Mouse (Mus musculus) kidney, postnatal 4 days (tissue): ENCODE data around the gene Prune2.
A peak's percentile ranks its signal among the peaks of the same experiment; 100 is the strongest.

ENCODE experiments used
- DNase-seq, 2 experiments: peaks; one replicate each; pipeline ENCODE4 v3.0.0; 2021; ENCODE audit warnings: mixed read lengths in 2 of 2

Gene Prune2

DNA sequence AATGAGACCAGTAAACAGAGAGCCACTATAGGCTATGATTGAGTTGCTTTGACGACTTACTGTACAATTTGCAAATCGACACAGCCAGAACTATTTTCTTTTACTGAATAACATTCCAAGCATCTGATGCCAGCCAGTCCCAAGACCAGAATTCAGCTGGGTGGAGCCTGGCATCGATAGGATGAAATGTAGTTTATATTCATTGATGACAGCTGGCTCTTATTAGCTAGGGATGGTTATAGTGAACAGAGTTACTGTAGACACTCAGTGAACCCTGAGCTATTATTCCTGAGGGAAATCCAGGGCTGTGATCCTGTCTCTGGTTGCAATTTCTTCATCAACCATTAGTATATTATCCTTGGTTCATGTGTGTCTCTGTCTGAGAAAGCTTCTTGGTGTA, 254.6 kb downstream of the Prune2 start:
- DNase-seq, result no peak

DNA sequence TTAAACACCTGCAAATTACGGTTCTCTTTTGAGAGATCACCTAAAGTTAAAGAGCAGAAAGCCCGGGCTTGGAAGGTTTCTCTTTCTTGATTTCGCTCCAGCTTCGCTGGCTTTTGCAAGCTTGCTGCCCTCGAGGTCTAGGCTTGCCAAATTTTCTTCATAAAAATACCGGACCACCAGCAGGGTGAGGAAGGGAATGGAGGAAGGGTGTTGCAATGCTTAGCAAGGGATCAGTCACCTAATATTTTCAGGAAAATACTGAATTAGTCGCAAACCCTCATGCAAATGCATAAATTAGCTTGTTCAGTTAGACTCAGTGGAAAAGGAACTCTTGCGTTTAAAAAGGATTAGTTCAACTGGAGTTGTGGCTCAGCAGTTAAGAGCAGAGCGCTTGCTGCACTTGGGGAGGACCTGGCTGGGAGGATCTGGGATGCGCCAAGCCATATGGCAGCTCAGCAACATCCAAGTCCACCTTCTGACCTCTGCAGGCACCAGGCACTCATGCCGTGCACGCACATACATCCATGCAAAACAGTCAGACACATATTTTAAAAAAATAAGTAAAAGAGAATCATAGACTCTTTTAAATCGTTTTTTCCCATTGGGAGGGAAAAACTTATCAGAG, 259.1 kb downstream of the Prune2 start:
- DNase-seq, result no peak

DNA sequence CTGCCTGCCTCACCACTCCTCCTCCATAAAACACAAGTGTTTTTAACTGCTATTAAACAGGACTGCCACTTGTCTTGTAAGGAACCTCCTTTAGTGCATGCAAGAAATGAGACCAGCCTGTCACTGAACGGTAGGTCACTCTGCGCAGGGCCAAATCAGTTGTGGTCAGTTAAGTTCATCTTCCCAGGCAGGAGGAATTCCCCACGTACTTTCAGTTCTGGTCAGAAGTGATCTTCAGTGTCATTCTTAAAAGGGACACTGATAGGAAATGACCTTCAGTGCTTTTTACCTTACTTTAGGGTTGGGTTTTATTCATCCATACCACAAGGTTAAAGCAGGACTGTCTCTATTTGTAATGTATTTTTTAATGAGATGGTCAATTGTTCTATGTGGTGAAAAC, 262.3 kb downstream of the Prune2 start:
- DNase-seq, result no peak

DNA sequence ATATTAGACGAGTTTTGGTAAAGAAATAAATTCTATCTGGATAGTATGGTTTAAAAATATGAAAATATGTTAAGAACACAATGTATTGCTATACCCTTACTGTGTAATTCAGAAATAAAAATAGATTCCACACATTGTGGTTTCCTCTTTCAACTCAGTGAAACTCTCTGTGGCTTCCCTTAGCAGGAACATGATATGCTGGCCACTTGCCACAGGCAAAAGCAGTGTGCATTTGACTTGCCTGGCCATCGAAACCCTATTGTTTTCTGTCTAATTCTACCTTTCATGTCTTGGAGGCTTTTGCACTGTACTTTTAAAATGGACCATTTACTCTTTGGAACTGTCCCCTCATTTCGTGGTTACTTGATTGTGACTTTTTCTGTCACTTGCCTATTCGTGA, 267.9 kb downstream of the Prune2 start:
- no peak for DNase-seq

DNA sequence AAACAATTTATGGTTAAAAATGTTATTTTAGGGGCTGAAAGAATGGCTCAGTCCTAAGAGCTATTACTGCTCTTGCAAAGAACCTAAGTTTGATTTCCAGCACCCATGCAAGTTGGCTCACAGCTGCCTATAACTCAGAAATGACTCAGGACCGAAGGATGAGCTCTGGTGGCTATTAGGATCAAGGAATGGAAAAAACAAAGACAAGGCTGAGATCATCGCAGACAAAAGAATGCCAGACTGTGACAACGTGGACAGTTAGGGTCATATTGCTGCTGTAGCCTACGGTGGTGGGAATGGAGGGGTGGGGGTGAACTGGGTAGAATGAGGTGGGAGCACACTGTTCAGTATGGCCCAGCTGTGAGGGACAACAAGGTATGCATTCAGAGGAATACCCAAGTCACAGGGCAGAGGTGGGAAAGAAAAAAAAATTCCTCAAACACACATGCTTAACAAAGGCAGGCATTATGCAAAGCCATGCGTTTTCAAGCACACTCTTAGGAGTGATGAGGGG, 269.7 kb downstream of the Prune2 start:
- DNase-seq, result no peak

DNA sequence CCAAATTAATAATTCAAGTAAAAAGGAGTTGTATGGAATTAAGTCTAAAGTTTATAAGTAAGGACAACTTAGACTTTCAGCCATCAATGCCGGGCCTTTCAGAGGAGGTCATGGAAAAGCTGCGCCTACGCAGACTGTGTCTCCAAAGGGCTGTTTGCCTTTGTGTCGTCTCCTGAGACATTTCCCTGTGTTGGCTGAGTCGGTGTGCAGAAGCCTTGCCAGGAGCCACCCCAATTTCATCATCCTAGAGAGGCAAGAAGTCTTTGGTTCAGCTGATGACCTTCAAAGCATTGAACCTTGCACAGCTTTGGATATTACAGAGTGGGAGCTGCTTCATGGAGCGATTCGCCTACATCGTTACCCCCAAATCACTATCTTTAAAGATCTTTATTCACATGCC, 270.2 kb downstream of the Prune2 start:
- DNase-seq, result no peak

DNA sequence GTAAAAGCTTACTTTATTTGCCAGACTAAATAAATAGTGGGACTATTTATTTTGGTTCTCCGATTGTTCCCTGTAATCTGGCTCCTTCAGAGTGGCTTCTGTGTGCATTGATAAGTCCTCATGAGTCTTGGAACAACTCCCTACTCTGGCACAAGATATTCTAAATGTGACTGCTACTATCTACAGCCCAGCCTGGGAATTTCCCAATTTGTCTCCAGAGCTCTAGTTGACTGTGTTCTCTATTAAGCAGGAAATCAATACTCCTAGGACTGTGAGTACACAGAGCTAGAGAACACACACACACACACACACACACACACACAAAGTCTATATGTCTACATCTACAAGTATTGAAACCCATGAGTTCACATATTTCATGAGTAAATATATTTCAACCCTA, 274.1 kb downstream of the Prune2 start:
- DNase-seq, result no peak

DNA sequence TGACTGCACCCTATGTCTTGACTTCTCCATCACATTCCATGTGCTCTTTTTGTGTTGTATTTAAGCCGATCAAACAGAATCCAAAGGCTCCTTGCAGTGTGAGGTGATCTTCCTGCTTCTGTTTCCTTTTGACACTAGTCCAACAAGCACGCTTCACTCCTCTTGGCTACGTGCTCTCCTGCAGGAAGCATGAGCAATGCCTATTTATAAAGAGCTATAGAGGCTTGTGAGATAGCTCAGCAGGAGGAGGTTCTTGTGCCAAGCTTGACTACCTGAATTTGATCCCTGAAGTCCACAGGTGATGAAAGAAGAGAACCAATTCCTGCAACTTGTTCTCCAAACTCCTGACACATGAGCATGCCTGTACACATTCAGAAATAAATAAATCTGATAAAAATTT, 282.6 kb downstream of the Prune2 start:
- DNase-seq, result no peak

DNA sequence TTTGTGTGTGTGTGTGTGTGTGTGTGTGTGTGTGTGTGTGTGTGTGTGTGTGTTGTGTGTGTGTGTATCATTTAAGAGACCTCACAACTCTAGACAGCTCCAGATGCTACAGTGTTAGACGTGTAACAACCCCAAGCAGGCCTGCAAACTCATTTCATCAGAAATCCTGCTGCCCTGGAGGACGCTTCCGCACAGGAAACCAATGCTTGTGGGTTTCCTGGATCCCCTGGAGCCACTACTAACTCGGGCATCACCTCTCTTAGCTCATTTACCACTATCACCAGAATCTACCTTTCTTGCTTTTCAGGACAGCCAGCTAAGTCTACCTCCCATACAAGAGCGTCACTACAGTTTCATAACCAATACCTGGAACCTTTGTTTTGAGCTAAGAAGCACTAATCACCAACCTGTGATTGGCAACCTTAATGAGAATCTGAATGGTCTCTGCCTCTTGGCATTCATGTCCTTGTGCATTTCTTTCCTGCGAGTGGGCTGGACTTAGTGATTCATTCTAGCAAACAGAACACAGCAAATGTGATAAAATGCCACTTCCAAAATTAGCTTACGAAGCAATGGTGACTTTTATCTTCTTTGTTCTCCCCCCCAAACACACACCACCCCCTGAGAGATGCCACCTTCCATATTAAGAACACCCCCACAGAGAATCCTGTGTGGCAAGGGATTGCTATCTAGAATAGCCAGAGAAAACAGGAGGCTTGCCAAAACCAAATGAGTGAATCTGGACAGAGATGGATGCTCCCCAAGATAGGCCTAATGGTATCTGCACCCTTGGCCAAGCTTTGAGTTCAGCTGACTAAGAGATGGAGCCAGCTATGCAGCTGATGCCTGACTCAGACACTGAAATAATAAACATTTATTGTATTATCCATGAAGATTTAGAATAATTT, 284.5 kb downstream of the Prune2 start:
- DNase-seq, result no peak

DNA sequence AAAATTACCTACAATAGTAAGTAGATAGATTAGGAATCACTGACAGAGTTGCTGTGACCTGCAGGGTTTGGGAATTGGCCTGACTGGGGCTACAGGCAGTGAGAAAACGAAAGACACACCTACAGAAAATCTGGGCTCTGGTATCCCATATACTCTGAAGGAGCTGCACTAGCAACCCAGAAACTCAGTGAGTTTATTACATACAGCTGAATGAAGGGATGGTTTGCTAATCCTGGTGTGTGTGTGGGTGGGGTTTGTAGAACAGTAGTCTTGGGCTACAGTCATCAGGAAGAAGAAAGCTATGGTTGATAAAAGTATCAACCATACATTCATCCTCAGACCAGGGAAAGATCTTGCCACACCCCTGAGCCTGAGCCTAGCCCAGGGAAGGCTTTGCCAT, 285.3 kb downstream of the Prune2 start:
- DNase-seq, result no peak

DNA sequence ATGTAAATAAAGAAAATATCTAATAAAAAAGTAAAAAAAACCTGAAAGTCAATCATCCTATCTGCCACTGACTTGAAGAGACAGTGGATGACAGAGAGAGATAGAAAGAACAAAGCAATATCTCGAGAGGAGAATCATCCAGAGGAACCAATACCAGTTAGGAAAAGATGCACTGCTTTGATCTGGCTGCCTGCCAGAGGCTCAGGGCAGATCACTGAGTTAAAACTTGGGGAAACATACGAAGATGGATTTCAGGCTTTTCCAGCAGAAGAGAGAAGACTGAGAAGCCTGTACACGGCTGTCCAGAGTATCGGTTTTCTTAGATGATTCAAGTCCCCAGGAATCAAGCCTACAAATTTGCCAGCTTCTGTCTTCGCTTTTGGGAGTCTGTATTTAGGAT, 287.0 kb downstream of the Prune2 start:
- DNase-seq, result no peak

DNA sequence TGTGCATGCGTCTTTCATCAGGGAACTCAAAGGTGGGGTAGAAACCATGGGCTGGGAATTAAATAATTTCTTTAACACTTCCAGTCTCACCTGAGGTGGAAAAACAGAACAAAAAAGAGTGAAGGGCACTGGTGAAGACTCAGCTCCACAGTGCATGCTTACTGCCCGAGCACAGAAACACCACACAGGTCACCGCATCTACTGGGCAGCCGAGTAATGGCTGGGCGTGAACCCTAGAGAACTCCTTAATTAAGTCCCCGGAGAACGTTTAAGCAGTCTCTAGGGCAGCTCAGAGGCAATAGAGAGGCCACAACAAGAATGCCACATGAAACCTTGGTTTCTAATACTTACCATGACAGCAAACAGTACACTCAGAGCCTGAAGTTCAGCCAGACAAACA, 288.6 kb downstream of the Prune2 start:
- no peak for DNase-seq

DNA sequence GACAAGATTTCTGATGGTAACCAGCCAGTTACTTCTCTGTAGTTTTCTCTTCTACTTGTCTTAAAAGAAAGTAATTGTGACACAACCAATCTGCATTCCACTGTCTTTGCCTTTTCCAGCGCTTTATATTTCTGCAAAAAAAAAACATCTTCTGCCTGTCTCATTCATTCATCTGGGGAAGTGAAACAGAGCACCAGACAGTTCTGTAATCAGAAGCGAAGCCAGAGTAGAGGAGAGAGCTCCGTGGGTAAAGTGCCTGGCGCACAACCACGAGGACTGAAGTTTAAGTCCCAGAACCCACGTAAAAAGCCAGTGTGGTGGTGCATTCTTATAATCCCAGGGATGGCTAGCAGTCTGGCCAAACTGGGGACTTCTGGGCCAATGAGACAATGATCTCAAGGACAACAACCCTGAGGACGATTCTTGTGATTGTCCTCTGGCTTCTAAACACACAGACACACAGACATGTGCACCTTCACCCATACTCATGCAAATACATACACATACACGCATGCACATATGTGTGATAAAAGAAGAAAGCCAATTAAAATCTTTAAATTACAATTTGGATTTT, 291.5 kb downstream of the Prune2 start:
- no peak for DNase-seq

DNA sequence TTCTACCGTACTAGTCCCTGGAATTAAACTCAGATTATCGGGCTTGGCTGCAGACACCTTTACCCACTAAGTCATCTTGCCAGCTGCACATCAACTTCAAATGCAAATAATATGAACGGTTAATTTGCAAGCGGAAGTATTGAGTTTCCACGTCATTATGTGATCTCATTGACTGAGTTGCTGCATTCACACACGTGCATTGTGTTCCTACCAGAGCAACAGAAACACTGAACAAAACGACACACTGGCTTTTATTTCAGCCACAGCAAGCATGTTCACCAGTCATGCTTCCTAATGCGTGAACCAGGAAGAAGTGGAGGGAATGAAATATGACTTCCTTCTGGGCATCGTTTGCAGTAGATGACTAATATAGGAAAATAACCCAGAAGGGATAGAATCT, 293.8 kb downstream of the Prune2 start:
- no peak for DNase-seq

DNA sequence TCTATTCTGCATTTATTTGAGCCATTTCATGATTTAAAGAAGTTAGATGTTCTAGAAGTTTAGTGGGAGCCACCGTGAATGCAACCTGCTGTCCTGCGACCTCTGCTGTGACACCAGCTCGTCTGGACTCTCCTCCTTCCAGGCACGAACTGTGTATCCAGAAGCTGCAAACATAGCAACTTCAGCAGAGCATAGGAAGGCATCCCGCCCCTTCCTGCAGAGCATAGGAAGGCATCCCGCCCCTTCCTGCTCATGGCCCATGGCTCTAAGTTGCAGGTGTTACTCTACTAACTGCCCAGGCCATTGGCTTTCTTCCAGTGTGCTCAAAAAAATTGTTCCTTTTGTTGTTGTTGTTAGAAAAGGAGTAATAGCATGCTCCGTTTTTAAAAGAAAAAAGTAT, 294.9 kb downstream of the Prune2 start:
- no peak for DNase-seq

DNA sequence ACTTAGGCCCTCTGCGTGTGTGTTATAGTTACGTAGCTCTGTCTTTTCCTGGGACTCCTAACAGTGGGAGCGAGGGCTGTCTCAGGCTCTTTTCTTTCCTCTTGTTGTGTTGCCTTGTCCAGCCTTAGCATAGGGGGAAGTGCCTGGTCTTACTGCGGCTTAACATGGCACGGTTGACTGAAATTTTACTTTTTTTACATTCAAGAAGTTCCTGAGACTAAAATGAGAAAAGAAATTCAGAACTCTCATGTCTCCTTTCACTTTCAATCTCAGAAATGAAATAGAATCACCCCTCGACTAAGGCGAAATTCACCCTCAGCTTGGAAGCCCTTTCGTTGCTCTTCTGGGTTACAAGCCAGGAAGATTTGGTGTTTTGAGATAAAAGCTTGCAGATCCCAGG, 295.5 kb downstream of the Prune2 start:
- DNase-seq, result no peak

DNA sequence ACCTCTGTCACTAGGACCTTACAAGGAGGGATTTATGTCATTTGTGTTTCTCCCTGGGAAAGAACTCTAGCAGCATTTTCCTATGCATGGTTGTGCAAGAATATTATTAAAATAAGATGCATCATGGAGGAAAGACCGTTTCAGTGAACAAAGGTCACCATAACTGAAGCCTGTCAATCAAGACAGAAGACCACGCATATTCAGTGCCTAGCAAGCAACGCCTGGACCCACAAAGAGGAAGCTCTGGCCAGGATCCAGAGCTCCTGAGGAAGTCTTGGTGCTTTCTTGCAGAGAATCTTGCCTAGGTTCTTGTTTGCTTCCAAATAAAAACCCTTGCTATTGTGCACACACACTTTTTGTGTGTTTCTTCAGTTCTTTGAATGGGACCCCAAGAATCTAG, 296.9 kb downstream of the Prune2 start:
- DNase-seq, result no peak

DNA sequence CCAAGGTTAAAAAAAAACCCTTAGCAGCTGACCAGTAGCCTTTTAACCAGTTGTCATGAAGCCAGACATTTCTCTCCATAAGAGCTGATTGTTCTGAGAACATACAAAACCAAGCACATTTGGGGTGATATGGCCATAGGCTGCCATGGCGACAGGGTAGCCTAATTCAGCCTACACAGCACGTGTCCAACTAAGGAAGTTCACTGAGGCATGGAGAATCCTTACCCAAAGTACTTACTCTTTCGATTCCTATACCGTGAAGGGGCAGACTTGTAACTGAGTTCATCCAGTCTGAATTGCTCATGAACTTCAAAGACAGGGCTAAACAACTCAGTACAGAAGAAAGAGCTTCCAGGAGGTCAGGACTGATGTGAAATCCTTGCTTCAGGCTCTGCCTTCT, 299.6 kb downstream of the Prune2 start:
- DNase-seq, result no peak

DNA sequence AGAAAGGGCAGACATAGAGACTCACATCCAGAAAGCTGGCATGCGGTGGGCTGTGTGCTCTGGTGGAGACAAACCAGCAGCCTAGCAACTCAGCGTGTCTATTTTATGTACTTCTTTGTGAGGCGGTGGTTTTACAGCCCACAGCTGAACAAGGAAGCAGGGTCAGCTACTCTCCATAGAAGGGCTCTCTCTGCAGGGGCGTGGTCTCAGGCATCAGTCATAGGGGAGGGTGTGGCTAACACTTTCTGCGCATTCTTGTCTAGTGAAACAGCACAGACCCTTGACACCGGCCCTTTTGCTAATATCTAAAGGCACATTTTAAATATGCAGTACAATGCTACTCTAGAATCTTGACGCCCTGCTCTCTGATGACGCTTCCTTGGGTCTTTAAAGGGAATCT, 300.5 kb downstream of the Prune2 start:
- peak in 1 of 2 experiments; percentile 5 for DNase-seq

DNA sequence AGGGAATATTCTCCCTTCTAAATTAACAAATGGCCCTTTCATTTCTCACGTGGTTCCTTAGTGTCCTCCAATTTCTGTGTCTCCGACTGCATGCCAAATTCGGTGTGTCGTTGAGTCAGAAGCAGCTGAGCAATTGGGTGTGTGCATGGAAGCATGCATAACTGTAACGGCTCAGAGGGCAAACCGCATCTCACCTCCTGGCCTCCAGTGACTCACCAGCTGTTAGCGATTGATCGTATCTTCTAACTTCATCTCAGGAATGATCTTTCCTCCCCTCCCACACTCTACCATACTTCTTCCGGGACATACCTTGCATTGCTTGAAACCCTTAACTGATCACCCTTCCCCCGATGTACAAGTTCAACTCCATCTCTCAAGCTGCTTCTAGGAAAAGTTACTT, 300.9 kb downstream of the Prune2 start:
- no peak for DNase-seq

DNA sequence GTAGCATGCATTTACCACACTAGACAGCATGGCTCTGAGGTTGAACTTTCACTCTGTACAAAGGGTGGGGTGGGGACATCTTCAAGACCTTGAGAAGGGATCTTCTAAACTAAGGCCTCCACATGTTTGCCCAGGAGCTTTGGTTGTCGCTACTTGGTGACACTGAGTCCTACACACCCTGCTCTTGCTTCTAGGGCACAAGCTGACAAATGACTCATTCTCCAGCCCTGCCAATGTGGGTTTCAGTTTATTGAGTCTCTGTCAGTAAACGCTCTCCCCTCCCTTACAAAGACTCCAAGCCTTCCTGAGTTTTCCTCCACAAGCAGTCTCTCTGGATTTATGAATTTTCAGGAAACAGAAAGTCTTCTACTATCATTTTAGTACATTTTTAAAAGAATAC, 307.3 kb downstream of the Prune2 start:
- DNase-seq, result no peak

DNA sequence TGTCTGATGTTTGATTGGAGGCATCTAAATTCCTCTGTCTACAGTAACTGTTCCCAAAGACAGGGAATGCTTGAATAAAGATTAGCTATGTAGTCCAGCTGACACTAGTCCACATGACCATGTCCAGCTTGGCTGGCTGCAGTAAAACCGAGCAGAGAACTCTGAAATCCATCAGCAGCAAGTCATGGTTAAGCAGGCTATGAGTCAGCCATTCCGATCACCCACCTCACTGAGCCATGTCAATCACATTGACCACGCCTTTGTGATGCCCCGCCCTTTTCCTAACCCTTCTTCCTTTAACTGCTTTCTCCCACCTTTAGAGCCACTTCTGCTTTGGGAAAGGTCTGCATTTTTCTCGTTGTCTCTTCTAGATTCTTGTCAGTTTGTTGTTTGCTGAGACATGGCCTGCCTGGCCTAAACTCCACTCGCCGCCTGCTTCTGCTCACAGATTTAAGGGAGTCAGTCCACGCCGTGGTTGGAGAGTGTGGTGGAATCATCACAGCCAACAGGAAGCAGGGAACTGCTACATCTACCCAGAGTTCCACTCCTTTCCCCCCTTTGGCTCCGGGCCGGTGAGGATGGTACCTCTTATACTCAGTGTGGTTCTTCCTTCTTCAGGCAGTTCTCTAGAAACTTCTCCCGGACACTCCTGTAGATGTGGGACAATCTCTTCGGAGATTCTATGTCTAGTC, 307.9 kb downstream of the Prune2 start:
- DNase-seq, result peak; percentile 34 to 46

DNA sequence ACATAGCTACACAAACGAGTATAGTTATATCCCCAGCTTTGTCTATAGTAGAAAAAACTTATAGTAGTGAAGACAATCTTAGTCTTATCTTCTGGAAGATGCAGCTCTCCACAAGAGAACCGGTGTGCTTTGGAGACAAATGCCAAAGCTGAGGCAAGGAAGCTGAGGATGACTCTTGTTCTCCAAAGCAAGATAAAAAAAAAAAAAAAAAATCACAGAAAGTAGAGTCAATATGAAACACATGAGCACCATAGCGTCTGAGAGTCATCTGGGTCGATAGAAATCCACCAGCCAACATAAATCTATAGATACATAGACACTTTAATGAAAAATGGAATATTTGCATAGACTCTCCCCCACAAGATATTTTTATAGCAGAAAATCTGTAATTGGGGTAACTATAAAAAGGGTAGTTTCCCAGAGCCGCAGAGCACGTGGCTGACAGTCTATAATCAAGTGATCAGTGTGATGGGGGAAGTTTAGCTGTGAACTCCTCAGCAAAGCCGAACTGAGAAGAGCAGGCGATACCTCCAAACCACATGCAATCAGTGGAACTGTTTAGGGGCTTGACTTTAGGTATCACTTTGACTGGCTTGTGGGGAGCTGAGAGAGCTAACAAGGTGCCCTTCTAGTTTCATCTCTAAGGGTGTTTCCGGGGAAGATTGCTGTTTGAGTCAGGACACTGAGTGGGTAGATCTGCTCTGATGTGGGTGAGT, 308.7 kb downstream of the Prune2 start:
- DNase-seq, result no peak
